33 mouse cellular contexts compared by ENCODE assay signal in genomic region chr13:105132370-105132769, GRCm38 (mm10). TPM values are rescaled to one million over a fixed set of nuclear protein-coding genes. Genes with fewer than 3 reads are reported as not detected.
DNase-seq lines count a peak whose midpoint lies in the region; ATAC-seq lines count a peak whose summit lies in the region.
"Had no signal": no experiment of that assay in that cellular context is flagged by ENCODE, and none has a peak within 500 bp of the region (broad histone marks: within the 10 kb centered on the region; RNA-seq: fewer than 3 reads in every experiment).

No protein-coding gene starts in this region.

- no peak overlapping the region for H3K9ac ChIP-seq in kidney, embryonic 15.5 days
- H3K9ac ChIP-seq: forebrain, embryonic 13.5 days; hindbrain, embryonic 13.5 days had no signal

- no peaks in the 10 kb centered on the region for H3K27me3 ChIP-seq in kidney, embryonic 15.5 days
- H3K27me3 ChIP-seq: CH12.LX; forebrain, embryonic 13.5 days; hindbrain, embryonic 13.5 days; Patski had no signal

- no peaks in the 10 kb centered on the region for H3K9me3 ChIP-seq in kidney, embryonic 15.5 days (replicated peaks)
- H3K9me3 ChIP-seq: forebrain, embryonic 10.5 days; forebrain, embryonic 13.5 days; G1E; hindbrain, embryonic 10.5 days; hindbrain, embryonic 13.5 days had no signal

- no peaks in the 10 kb centered on the region for H3K4me1 ChIP-seq in kidney, embryonic 15.5 days
- H3K4me1 ChIP-seq: forebrain, embryonic 10.5 days; forebrain, embryonic 13.5 days; hindbrain, embryonic 10.5 days; hindbrain, embryonic 13.5 days had no signal

- ATAC-seq in kidney, embryonic 15.5 days (replicated peaks; ENCODE audit: low FRiP score) = peak; percentile 83
- ATAC-seq: forebrain, embryonic 13.5 days; forebrain, embryonic 16.5 days; hindbrain, embryonic 16.5 days; Patski had no signal

- DNase-seq in kidney, adult 18-20 months = no peak
- DNase-seq in kidney, postnatal 4 days = peak; percentile 8 to 9
- DNase-seq in kidney, postnatal 25 days = no peak
- peak; percentile 47 for DNase-seq in large intestine, adult 2 months (ENCODE audit: low read depth, low spot score)
- no peak for DNase-seq in left cerebral cortex, postnatal 36 days (ENCODE audit: low spot score in 2 of 2)
- DNase-seq: adrenal gland, postnatal 10 days; adrenal gland, postnatal 36 days; B cell, adult 2 months; cerebellum, adult 18-20 months; cerebellum, adult 9-10 months; cerebellum, postnatal 14 days; gastrocnemius, postnatal 10 days; gastrocnemius, postnatal 36 days; heart, postnatal 36 days had no signal

- H3K36me3 ChIP-seq in kidney, embryonic 15.5 days = no peaks in the 10 kb centered on the region
- H3K36me3 ChIP-seq: forebrain, embryonic 10.5 days; G1E; hindbrain, embryonic 10.5 days; hindbrain, embryonic 13.5 days had no signal

- 41% methylated on average over 6 of the region's 6 CpGs for WGBS in kidney, embryonic 15.5 days
- 33% methylated on average over 6 of the region's 6 CpGs for WGBS in large intestine, adult 2 months

- H3K4me2 ChIP-seq in kidney, embryonic 15.5 days = no peak overlapping the region
- H3K4me2 ChIP-seq: forebrain, embryonic 13.5 days; heart, embryonic 11.5 days; hindbrain, embryonic 13.5 days had no signal

- no peak overlapping the region for H3K4me3 ChIP-seq in kidney, embryonic 15.5 days (replicated peaks)
- H3K4me3 ChIP-seq: forebrain, embryonic 10.5 days; forebrain, embryonic 13.5 days; hindbrain, embryonic 10.5 days; hindbrain, embryonic 13.5 days had no signal

- intact Hi-C loops in left cerebral cortex, postnatal 36 days (cut with DNase I) = no loop called here

- no peak overlapping the region for H3K27ac ChIP-seq in kidney, embryonic 15.5 days
- H3K27ac ChIP-seq: forebrain, embryonic 10.5 days; forebrain, embryonic 13.5 days; hindbrain, embryonic 10.5 days; hindbrain, embryonic 13.5 days had no signal

RNA-seq across cellular contexts. Expression of gene 4933425L06Rik, which starts 50.4 kb away (rescaled TPM):
- not detected in 2 replicates for polyA plus RNA-seq in kidney, embryonic 15.5 days (2015; fragmentation: Nextera tagmentation; extraction: Ambion mirVana)
- polyA plus RNA-seq in large intestine, adult 2 months (2012; rRNA removed) = not detected in 2 replicates
- total RNA-seq in left cerebral cortex, postnatal 36 days (2021) = not detected
- total RNA-seq: adrenal gland, adult 18-20 months; adrenal gland, postnatal 10 days; adrenal gland, postnatal 36 days; gastrocnemius, adult 18-20 months; gastrocnemius, postnatal 10 days; gastrocnemius, postnatal 36 days; granulocyte monocyte progenitor cell, adult 5-6 weeks; heart, adult 8-10 months; heart, postnatal 36 days had no signal
- polyA plus RNA-seq: embryonic facial prominence, embryonic 11.5 days; embryonic facial prominence, embryonic 14.5 days; forebrain, embryonic 10.5 days; forebrain, embryonic 13.5 days; G1E; heart, embryonic 11.5 days; heart, embryonic 14.5 days; heart, postnatal 0 days; hindbrain, embryonic 10.5 days; hindbrain, embryonic 13.5 days; Patski had no signal

Comparison
In these comparisons a context has a peak if more than half of its experiments do, and no peak if none do; other contexts are left out.
1. DNase-seq: peak in kidney, postnatal 4 days (2 of 2) and large intestine, adult 2 months (single experiment); none in kidney, adult 18-20 months (single experiment), kidney, postnatal 25 days (0 of 2) and left cerebral cortex, postnatal 36 days (0 of 2).